Mouse (Mus musculus) kidney, embryonic 14.5 days (tissue): ENCODE results near the gene Lrrc26. TPM values are rescaled to one million over a fixed set of nuclear protein-coding genes. Genes with fewer than 3 reads are reported as not detected.

Experiments
- polyA plus RNA-seq: library from polyadenylated mRNA; unstranded; fragments of >200 nt; fragmentation: Nextera tagmentation; extraction: Ambion mirVana; gene quantifications from 2 replicates; pipeline ENCODE4 v1.2.1, GENCODE M21; 2014

Gene Lrrc26
- polyA plus RNA-seq, 1 experiment from 2014 or later, result not detected

Other genes starting within 250 kb of the Lrrc26 start
- 57.4 and 67.7 TPM in 2 replicates for gene Nsmf, start 235.6 kb upstream of the Lrrc26 start, polyA plus RNA-seq
- 1.3 and 3.0 TPM in 2 replicates for gene Entpd8, start 209.6 kb upstream of the Lrrc26 start, polyA plus RNA-seq
- gene Noxa1, start 194.8 kb upstream of the Lrrc26 start, polyA plus RNA-seq, result 0.36 and 0.53 TPM in 2 replicates
- 8.7 and 21.0 TPM in 2 replicates for gene Nrarp, start 109.2 kb upstream of the Lrrc26 start, polyA plus RNA-seq
- 6.8 and 11.3 TPM in 2 replicates for gene Tor4a, start 93.0 kb upstream of the Lrrc26 start, polyA plus RNA-seq
- gene Nelfb, start 78.4 kb upstream of the Lrrc26 start, polyA plus RNA-seq, result 72.7 and 101 TPM in 2 replicates
- 0.49 and 0.54 TPM in 2 replicates for gene Stpg3, start 75.3 kb upstream of the Lrrc26 start, polyA plus RNA-seq
- 0.55 TPM in 1 of 2 replicates, not detected in the other for gene Fam166a, start 71.2 kb upstream of the Lrrc26 start, polyA plus RNA-seq
- 532 and 565 TPM in 2 replicates for gene Tubb4b, start 65.2 kb upstream of the Lrrc26 start, polyA plus RNA-seq
- 0.34 and 0.57 TPM in 2 replicates for gene Slc34a3, start 55.6 kb upstream of the Lrrc26 start, polyA plus RNA-seq
- 0.20 and 0.39 TPM in 2 replicates for gene Rnf224, start 53.1 kb upstream of the Lrrc26 start, polyA plus RNA-seq
- 19.8 and 21.2 TPM in 2 replicates for gene Rnf208, start 47.7 kb upstream of the Lrrc26 start, polyA plus RNA-seq
- not detected in 2 replicates for gene Cysrt1, start 47.5 kb upstream of the Lrrc26 start, polyA plus RNA-seq
- gene AL732309.1, start 43.1 kb upstream of the Lrrc26 start, polyA plus RNA-seq, result 3.6 and 4.7 TPM in 2 replicates
- 17.0 and 25.4 TPM in 2 replicates for gene Tmem203, start 34.5 kb upstream of the Lrrc26 start, polyA plus RNA-seq
- gene Tprn, start 27.3 kb upstream of the Lrrc26 start, polyA plus RNA-seq, result 5.8 and 7.3 TPM in 2 replicates
- 212 and 253 TPM in 2 replicates for gene Ssna1, start 17.5 kb upstream of the Lrrc26 start, polyA plus RNA-seq
- gene Anapc2, start 17.4 kb upstream of the Lrrc26 start, polyA plus RNA-seq, result 71.4 and 111 TPM in 2 replicates
- not detected in 2 replicates for gene Tmem210, start 1.8 kb upstream of the Lrrc26 start, polyA plus RNA-seq
- 0.32 and 0.64 TPM in 2 replicates for gene Grin1, start 29.3 kb downstream of the Lrrc26 start, polyA plus RNA-seq
- gene Man1b1, start 42.4 kb downstream of the Lrrc26 start, polyA plus RNA-seq, result 89.9 and 106 TPM in 2 replicates
- gene Dpp7, start 66.4 kb downstream of the Lrrc26 start, polyA plus RNA-seq, result 15.4 and 16.2 TPM in 2 replicates
- gene Uap1l1, start 75.8 kb downstream of the Lrrc26 start, polyA plus RNA-seq, result 19.3 and 25.0 TPM in 2 replicates
- 45.1 and 47.2 TPM in 2 replicates for gene Sapcd2, start 82.4 kb downstream of the Lrrc26 start, polyA plus RNA-seq
- gene Entpd2, start 106.0 kb downstream of the Lrrc26 start, polyA plus RNA-seq, result 2.0 and 2.7 TPM in 2 replicates
- gene Npdc1, start 109.4 kb downstream of the Lrrc26 start, polyA plus RNA-seq, result 32.8 and 34.0 TPM in 2 replicates
- gene Fut7, start 133.4 kb downstream of the Lrrc26 start, polyA plus RNA-seq, result not detected in 2 replicates
- 8.1 and 11.2 TPM in 2 replicates for gene Abca2, start 138.8 kb downstream of the Lrrc26 start, polyA plus RNA-seq
- gene Clic3, start 166.9 kb downstream of the Lrrc26 start, polyA plus RNA-seq, result 0.57 and 1.2 TPM in 2 replicates
- 23.5 and 23.9 TPM in 2 replicates for gene Paxx, start 171.2 kb downstream of the Lrrc26 start, polyA plus RNA-seq
- 1.1 and 1.5 TPM in 2 replicates for gene Ptgds, start 180.1 kb downstream of the Lrrc26 start, polyA plus RNA-seq
- gene Lcn12, start 204.0 kb downstream of the Lrrc26 start, polyA plus RNA-seq, result not detected in 2 replicates
- 58.1 and 87.6 TPM in 2 replicates for gene Fbxw5, start 210.8 kb downstream of the Lrrc26 start, polyA plus RNA-seq
- 7.9 and 9.8 TPM in 2 replicates for gene C8g, start 211.8 kb downstream of the Lrrc26 start, polyA plus RNA-seq